Mouse (Mus musculus) right cerebral cortex, adult 2 months (tissue): ENCODE measurements at regions not wholly inside any gene's neighbourhood (a gene's known extent, or its start where the extent isn't known, plus 50 kb on each side); places are given as distances from the start of the nearest gene placed in this dataset.

Experiments
- DNase-seq, 2 experiments: peaks; one replicate each; pipeline ENCODE4 v3.0.0; 2021 to 2022; ENCODE audit warnings: low spot score in 2 of 2

DNA sequence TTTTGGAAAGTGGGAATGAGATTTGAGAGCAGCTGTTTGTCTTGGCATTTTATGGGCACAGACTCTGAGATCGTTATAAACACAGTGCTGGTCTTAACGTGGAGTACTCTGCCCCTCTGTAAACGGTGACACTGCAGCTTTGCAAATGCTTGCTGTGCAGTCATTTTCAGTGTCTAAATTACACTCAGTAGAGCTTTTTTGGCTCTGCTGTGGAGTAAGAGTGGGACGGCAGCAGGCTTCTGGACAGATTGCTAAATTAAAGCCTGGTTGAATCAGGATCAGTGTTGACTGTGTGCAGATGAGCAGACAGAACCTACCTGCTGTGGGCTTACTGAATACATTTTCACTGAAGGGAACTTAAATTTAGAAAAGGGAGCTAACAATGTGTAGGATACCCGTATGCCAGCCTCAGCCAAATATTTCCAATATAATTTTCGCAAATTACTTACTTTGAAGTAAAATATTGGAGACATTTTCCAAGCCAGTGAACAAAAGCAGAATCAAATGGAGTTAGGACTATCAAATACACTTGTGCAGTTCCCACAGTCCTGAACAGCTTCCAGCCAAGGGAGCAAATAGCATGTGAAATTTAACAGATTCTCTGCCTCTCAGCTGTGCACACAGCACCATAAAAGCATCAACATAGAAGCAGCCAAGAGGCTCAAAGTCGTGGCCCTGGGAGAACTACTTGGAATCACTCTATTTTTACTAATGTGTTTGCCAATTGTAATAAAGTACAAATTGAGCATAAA lies 148.1 kb upstream of the Stac start:
- DNase-seq, result peak; percentile 58 to 63

DNA sequence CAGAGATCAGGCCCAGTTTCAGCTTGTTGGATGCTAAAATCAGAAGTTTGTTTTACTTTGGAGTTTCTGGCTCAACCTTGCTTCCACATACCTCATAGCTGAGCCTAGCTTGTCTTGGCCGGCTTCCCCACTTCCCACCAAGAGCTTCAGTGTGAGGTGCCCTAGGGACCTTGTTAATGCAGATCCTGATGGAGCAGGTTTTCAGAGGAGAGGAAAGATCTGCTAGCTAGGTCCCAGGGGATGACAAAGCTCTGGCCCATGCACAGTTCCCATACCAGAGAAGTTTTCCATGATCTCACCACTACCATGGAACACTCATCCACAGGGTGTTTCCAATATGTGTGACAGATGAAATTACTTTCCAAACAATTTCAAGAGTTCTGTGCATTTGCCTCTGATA lies 131.9 kb upstream of the Stac start:
- no peak for DNase-seq

DNA sequence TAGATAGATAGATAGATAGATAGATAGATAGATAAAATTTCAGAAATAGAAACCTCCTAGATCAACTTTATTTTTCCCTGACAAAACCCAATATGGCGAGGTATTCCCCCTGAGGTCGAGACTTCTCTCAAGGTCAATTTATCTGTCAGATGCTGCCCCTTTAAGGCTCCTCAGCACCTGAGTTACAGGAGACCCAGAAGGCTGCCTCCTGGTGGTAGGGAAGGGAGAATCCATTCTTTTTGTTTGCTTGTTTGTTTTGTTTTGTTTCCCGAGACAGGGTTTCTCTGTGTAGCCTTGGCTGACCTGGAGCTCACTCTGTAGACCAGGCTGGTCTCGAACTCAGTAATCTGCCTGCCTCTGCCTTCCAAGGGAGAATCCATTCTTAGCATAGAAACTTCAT lies 127.3 kb upstream of the Stac start:
- no peak for DNase-seq

DNA sequence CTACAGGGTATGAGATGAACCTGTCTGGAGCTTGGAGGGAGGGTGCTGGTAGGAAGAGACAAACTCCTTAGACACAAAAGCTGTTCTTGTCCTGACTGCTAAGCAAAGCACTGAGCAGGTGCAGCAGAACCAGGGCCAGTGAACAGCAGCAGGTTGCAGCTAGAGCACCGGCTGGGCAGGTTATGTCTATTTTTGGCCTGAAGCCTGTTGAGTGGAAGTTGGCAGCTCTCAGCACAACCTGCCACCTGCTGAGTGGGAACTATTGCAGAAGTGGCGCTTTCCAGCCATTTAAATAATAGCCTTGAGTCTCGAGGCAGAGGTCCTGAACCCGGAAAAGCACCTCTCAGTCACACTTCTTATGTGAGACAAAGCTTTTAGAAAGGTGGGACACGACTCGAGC lies 114.8 kb upstream of the Stac start:
- no peak for DNase-seq

DNA sequence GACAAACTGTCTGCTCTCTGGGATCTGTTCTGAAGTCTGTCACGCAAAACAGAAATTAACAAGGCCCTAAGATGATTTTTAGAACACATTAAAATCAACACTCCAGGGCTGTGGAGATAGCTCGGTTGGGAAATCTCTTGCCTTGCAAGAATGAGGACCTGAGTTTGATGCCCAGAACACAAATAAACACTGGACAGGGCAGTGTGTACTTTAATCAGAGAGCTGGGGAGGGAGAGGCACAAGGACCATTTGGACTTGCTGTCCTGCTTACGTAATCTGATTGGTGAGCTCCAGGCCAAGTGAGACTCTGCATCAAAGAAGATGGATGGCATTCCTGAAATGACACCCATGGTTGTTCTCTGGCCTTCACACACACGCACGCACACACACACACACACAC lies 111.2 kb upstream of the Stac start:
- no peak for DNase-seq

DNA sequence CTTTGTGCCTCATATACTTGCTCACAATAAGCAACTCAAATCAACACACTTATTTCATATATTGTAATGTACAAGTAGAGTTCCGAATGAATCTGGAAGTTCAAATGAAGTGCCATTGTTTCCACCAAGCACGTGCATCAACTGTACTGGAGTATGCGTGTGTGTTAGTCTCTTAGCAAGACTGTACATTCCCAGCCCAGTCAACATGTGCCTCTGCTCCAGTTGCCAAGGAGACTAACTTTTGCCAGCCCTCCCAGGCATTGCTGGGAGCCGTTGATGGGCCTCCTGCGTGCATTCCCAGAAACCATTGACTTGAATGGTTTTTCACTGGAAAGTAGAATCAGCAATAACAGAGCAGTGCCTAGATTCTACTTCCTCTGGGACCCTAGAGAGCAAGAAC lies 110.7 kb upstream of the Stac start:
- DNase-seq, result no peak

DNA sequence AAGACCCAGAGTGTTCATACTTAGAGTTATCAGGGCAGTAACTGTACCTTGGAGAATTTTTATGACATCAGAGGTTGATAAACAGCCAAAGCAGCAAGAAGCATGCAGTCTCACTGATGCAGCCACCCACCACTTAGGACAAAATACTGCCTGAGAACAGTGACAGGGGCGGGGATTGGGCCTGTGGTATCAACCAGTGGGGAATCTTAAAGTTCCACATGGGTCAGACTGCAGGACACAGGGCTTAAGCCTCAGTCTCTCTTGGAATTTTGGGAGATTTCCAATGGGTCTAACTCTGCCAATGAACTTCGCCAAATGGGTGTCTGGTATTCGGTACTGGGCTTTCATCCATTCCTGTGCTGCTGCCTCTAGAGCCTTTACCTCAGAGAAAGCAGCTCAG lies 88.8 kb upstream of the Stac start:
- DNase-seq, result no peak

DNA sequence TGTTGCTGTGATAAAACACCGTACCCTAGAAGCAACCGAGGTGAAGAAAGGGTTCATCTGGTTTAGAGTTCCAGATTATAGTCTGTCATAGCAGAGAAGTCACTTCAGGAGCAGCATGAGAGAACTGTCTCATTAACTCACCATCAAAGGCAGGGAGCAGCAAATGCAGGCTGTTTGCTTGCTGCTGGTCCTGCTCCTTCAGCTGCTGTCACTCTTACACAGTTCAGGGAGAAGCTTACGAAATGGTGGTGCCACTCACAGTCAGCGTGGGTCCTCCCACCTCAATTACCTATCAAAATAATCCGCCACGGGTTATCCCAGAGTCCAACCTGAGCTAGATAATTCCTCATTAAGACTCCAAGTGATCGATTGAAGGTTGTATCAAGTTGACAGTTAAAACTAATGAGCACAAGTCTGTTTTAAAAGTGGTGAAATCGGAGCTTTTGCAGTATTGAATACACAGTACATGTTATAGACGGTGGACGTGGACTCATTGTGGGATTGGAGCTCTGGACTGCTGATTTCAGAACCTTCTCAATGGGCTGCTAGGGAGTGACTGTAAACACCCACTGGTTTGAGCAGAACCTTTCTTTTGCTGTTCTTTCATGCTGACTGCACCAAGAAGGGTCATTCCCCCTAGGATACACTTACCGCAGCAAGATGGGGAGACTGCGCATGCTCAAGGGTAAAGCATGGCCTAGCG lies 87.4 kb upstream of the Stac start:
- DNase-seq, result no peak

DNA sequence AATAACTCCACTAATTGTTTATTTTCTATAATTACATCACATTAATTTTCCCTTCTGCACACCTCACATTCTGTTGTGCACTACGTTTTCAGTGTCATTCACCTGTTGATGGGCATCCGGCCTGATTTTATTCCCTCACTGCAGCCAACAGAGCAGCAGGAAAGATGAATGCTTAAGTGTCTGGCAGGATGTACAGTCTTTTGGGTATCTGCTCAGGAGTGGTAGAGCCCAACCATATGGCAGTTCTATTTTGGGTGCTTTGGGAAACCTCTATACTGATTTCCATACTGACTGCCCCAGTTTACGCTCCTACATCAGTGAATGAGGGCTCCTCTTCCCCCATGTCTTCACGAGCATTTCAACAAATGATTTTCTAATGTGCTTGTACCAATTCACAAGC lies 84.1 kb upstream of the Stac start:
- peak; percentile 7 to 13 for DNase-seq

DNA sequence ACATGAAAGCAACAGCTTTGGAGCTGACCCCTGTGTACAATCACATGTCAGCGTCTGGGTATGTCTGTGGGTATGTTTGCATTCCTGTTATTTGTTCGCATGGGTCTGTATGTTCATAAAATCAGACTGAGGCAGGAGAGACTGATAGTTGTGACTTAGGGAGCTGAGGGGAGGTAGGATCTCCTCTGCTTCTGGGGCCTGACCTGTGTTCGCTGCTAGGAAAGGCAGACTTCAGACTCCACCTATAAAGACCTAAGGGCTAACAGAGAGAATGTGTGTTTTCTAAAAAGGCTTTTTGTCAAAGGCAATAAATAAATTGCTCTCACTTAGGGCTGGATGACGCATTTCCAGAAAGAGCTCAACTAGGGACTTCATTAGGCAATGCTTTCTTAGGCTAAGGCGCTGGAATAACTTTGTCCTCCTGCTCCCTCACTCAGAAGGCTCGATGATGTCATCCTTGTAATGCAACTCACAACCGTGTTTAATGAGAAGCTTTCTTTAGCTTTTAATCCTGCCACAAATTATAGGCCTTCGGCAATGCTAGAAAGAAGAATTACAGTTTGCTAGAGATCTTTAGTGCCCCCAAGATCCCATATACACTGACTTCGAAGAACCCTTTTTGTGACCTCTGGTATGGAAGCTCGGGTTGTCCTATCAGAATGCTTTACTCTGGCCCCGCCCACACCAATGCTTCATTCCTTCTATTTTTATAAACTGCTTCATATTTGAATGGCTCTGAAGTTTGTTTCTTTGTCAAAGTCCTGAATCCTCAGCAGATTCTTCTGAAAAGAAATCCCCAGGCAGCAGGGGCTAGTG lies 72.7 kb upstream of the Stac start:
- DNase-seq, result no peak

DNA sequence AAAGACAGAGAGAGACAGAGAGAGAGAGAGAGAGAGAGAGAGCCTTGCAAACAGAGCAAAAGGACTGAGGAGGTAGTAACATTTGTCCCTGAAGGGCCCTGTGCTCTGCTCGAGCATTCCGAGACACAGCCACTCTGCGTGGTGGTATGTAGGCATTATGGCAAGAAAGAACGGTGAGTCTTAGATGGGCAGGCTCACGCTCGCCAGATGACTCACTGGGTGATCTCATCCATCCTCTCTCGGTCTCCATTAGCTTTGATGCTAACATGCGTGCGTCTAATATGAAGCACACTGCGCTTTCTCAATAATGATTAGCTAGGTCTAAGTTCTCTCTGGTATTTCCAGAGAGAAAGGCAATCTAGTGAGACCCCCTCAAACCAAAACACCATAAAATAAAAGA lies 65.1 kb upstream of the Stac start:
- peak; percentile 10 to 18 for DNase-seq

DNA sequence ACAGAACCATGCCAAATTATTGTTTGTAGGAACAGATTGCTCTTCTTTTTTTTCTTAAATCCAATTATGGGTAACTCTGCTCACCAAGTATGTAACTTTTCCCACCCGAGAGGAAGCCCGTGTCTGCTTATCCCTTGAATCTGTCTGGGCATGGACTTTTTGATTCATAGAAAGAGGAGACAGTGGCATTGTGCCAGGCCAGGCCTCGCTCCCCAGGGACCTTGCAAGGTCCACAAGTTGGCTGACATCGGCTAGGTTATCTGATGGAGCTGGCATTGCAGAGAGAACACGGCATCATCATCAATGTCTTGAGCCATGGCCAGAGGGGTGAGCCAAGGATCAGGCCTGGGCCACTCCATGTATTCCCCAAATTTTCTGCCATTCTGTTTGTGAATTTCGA lies 56.0 kb upstream of the Stac start:
- DNase-seq, result no peak

DNA sequence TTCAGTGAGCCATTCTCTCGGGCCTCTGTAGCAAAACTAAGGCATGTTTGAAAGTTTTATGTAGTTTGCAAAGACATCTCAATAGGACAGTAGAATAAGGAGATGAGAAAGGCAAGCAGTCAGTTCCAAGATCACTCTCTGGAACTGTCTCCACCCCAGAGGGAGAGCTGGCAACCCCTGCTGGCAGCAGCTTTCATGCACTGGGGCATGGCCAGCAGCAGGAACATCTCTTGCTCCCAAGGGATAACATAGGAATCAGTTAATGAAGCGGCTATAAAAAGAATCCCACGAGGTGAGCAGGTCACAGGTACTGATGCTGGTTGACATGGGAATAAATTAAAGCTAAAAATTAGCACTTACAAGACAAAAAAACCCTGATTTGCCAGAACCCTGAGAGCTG lies 55.1 kb upstream of the Stac start:
- no peak for DNase-seq
